Mouse (Mus musculus) urinary bladder, postnatal 14 days (tissue): ENCODE results near the gene Pgm2l1.

Experiments used
- DNase-seq: peaks from one replicate; pipeline ENCODE4 v3.0.0; 2021; ENCODE audit warnings: low spot score

Gene Pgm2l1

DNA sequence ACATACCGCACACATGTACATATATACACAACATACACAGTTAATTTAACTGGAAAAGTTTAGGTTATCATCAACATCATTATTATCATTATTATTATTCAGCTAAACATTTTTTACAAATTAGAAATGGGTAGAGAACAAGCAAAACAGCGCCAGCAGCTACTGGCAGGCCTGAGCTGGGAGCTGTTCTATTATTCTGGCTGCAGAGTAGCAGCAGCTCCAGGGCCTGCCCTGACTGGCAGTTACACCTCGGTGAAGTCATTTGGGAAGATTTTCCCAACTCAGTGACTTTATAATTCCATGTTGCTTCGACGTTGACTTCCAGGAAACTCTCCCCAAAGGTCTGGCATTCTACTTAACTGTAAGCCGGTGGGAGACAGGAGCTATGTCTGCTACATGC is 69.5 kb downstream of the Pgm2l1 start:
- no peak for DNase-seq

DNA sequence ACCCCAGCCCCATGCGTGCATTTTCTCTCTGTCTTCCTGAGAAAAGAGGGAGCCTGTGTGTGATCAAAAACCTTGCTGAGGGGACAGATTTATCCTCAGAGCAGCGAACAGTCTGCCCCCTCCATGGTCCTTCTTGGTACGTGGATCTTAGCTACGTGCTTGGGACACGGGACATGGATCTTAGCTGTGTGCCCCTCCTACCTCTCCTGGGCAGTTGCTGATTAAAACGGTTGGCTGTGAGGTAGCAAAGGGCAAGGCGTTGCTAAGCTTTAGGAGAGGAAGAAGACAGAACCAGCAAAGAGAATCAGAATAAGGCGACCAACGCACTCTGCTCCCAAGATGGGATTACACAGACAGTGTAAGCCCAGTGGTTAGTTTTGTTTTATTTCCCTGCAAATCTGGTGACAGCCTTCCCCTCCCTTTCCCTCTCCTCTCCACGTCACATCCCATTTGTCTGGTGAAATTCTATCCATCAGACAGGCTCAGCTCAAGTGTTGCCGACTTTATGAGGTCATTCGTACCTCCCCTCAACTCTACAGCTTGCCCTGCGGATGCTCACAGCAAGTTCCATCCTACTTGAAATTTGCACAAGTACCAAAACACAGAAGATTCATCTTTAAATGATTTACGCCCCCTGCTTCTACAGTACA is 71.8 kb downstream of the Pgm2l1 start:
- no peak for DNase-seq

DNA sequence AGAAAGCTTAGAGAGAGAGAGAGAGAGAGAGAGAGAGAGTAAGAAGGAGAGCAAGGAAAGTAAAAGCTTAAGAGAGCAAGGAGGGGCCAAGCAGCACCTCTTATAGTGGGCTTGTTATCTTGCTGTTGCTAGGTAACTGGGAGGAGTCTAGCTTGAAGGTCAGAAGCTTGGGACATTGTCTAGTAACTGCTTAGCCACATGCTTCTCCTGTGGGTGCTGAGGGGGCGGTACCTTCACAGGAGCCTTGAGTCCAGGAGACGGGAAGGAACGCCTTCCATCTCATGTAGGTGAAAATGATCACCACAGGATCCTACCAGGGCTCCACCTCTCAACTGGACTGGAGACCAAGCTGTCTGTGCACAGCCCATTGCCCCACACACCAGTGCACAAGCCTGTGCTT is 74.2 kb downstream of the Pgm2l1 start:
- DNase-seq, result no peak

DNA sequence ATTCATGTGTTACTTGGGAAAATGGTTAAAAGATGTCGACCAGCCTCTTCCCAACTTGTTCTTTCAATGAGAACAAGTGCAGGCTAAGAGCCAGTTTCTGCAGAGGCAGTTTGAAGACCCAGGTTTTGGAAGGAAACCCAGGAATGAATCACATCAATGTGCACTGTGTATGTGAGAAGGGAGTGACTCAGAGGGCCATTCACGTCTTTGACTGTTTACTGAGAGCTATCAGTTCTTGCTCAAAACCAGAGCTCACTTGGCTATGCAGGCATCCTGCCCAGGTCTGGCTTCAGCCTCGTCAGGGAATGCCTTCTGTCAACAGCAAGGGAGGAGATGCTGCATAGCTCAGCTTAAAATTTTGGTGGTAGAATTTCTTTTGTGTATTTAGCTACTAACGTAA is 75.1 kb downstream of the Pgm2l1 start:
- DNase-seq, result peak; percentile 76

DNA sequence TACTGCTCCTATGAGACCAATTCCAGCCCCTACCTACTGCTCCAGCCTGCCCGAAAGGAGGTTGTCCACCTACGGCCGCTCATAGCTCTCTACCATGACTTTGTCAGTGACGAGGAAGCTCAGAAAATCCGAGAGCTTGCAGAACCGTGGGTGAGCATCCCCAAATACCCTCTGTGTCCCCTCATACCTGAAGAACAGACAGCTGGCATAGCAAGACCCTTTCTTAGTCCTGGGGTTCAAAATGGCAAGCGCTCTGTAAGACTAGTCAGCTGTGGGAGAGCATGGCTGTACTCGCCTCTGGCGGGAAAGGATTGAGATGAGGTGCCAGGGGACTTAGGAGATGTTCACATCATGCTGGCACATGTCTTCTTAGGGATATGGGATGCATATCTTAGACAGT is 78.7 kb downstream of the Pgm2l1 start:
- DNase-seq, result no peak

DNA sequence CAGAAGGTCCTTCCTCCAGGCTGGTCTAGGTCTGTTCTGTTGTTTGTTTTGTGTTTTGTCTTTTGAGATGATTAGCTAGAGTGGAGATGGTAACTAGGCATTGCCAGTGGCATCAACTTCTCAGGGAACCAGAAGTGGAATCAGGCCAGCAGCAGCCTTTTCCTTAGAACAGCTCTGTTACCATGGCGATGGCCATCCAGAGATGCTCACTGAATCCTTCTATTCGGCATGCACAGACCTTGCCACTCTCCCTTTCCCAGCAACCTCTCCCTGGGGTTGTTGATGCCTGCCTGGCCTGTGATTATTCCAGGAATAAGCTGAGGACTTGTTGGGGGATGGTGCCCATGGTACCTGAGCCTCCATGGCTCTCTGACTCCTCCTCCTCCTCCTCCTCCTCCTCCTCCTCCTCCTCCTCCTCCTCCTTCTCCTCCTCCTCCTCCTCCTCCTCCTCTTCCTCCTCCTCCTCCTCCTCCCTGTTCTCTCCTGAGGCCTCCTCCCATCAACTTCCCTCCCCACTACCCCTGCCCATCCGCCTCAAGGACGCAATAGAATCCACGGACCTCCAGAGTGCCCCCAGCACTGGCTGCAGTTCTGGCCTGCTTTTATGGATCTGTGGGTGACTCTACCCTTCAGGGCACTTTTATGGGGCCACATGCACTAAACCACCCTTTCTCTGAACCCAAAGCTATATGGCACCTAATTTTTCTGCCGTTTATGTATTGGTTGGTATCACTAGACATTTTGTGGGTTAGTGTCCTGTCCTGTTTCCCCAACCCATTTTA is 80.9 kb downstream of the Pgm2l1 start:
- no peak for DNase-seq

DNA sequence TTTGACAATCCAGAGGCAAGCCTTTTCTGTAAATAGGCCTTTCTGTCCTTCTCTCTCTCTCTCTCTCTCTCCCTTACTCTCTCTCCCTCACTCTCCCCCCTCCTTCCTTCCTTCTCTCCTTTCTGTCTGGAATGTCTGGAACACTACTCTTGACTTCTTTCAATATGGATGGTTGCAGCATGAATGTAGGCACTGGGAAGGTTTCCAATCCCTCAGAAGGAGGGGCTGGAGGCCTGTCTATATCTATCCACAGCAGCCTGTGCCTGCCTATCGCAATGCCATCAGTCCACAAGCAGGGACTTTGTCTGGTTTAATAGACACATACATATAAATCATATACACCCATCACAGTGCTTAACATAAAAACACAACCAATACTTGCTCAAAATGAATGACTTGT is 82.0 kb downstream of the Pgm2l1 start:
- DNase-seq, result no peak

DNA sequence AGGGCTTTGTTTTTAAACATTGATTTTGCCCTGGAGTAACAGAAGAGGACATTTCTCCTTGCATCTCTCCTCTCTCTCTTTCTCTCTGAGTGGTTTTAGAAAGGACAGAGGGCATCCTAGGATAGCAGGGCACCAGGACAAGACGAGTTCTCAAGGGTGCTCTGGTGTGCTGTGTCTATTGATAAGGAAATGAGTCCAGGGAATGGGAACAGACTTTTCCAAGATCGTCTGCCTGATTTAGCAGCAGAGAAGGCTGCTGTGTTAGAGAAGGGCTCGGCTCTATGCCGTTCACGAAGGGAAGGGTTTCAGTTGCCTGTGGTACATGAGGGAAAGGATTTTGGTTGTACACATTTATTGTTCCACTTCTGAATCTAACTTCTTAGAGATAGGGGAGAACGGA is 82.5 kb downstream of the Pgm2l1 start:
- DNase-seq, result no peak

DNA sequence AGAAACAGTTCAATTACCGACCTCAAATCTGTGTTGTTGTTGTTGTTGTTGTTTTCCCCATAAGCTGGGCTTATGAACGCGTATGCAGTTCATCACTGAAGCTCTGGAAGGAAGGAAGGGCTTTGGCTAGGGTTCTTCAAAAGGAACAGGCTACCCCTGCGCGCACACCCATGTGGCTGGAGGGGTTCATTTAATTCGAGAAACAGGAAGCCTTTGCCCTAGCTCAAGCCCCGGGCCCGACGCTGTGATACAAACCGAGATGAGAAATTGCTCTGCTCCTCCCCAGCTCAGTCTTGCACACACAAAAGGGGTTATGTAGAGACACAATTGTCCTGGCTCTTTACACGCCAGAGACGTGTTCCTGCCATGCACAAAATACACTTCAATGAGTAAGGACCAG is 83.1 kb downstream of the Pgm2l1 start:
- no peak for DNase-seq

DNA sequence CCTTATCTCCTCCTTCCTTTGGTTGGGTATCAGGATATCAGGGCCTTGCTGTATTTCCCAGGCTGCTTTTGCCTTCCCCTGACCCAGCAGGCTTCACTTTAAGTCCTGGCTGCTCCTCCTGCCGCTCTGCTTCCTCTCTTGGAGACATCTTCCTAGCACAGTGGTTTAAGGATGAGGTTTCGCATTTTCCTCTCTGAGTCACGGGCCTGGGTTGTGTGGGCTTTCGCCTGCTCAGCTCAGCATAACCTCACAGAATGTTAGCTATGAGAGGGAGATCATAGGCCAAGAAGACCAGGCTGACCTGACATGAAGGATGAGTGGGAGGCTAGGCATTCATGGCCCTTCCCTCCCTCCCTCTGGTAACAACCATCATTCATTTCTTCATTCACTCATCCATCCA is 85.5 kb downstream of the Pgm2l1 start:
- DNase-seq, result no peak

DNA sequence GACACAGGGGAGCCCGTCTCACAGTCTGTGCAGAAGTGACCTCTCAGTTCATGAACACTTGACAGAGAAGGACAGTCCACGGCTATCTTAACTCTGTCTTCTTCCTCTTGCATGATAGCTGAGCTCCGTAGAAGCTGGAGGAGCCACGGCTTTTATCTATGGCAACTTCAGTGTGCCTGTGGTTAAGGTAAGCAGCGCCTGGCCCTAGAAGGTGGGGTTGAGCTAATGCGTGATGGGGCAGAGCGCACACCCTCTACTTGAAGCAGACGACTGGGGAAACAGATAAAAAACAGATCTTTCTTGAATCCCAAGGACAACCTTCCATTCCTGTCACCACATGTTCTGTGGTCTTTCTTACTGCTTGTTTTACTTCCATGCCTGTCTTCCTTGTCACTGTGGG is 89.7 kb downstream of the Pgm2l1 start:
- DNase-seq, result no peak

DNA sequence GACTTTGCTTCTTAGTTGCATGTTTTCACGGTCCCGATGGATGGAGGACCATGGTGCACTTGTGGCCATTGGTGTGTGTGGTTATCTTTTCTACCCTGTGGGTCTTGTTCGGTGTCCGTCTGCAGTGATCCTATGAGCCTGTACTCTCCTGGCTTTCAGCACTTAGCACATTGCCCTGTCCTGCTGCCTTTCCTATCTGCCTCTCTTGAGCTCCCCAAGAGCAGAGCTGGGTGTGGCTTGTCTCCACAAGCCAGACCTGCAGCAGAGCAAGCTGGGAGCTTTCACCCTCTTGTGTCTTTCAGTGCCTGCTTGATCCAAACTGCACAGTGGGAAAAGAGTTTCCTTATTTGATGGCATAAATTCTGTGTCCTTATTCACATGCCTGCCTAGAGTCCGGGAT is 90.3 kb downstream of the Pgm2l1 start:
- no peak for DNase-seq

DNA sequence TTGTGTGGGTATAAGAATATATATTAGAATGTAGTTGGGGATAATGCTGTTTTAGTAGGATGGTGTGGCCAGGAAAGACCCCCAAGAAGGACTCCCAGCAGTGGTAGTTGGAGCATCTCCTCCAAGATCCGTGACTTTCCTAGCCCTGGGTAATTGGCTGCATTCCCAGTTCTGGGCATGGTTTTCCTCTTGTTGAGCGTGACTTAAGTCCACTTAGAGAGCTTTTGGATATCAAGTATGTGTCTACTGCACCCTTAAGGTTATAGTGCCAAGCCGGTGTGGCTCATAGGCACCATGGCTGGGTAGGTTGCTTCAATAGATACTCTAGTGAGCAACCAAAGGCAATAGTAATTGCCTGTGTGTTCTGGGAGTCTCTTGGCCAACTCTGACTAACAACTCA is 96.5 kb downstream of the Pgm2l1 start:
- no peak for DNase-seq

DNA sequence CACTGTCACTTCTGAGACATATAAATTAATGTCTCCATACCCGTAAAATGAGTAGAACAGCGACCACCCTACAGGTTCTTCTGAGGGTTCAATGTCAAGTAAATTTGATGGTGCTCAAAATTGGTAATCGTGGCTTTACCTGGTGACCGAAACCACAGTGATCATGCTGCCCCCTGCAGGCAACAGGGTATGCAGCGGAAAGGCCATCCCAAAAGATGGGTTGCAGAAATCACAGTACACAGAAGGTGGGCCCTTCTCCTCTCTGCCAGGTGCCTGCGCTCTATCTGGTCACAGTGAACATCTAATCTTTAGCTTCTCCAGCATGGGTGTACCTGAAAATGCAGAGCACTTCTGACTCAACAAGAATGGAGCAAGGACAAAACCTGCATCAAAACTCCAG is 98.3 kb downstream of the Pgm2l1 start:
- peak; percentile 47 for DNase-seq

DNA sequence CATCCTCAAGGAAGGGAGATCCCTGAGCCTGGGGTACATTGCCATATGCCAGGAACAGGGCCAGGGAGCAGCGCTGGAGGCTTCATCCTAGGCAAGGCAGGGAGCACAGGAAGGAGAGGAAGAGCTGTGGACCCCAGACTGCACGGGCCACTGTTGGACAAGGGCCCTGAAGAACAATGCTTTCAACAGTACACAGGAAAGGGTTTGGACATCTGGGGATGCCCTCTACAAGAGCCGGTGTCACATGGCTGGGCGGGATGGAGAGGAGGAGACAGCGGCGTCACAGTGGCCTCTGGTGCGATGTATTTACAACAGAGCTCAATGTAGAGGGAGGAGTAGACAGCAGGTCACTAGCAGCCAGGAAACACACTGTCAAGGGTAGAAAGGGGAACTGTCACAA is 100.3 kb downstream of the Pgm2l1 start:
- no peak for DNase-seq
